Mouse (Mus musculus): ENCODE results near the gene Ciz1.

DNA sequence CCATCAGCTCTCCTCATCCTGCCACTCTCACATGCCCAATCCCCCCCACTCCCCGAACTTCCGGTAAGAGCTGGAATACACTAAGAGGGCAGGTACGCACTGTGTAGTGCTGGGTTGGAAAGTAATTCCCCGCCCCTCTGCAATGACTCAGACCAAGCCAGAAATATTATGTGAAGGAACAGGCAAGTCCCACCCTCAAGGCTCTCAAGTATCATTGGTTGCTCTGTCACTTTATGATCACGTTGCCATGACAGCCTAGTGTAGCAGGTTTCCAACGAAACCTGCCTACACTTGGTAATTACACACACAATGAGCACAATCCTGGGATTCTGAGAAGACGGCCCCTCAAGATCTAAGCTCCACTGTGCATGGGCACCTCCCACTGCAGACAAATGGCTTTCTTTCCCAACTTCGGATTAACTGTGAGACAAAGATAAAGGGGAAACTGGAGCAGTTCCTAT lies 76.2 kb downstream of the Ciz1 start:
- no peak for TF ChIP-seq POLR2A (IDR thresholded peaks at IDR 0.05; ENCODE audit: borderline replicate concordance, low read depth, low read length)
- no peak for TF ChIP-seq CTCF (IDR thresholded peaks at IDR 0.05; ENCODE audit: low read depth, low read length)

Data from bone marrow macrophage, adult 2 months (primary cell).